Mouse (Mus musculus): ENCODE measurements around the gene Pitpnc1.
A peak's percentile ranks its signal among the peaks of the same experiment; 100 is the strongest.

Gene Pitpnc1

DNA sequence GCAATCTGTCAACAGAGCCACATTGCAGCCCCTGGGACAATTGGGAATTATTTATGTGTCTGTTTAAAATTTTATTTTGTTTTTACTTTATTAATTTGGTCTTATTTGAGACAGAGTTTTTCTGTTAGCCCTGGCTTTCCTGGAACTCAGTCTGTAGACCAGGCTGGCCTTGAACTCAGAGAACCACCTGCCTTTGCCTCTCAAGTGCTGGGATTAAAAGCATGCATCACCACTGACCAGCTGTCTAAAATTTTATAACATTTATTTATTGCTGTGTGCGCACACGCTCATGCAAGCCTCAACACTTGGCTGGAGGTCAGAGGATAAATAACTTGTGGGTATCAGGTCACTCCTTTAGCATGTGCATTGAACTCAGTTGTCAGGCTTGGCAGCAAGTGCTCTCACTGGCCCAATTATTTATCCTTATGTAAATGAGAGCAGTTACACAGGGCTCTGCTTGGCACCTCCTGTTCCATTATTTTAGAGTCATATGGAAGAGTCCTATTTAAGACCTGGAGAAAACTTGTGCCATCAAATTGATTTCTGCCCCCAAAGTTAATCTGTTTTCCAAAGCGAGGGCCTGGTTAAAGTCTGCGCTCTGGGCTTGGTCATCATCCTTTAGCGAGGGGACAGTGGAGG, 237.1 kb downstream of the Pitpnc1 start:
- DNase-seq (ENCODE audit: low spot score), result no peak

DNA sequence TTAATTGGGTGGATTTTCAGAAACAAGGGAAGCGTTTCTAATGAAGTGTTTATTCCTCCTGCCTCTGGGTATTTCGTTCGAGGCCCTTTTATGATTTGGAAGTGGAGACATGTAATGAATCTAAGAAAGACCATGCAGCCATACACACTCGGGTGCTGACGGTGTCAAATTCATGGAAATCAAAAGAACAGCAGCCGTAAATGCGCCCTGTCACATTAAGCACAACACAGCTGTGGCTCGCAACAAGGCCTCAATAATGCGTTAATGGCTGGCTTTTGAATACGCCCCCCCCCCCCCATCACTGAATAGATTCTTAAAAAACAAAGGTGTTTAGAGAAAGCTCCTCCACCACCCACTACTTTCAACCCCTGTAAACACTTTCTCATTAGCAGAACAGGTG, 240.4 kb downstream of the Pitpnc1 start:
- no peak for DNase-seq (ENCODE audit: low spot score)

DNA sequence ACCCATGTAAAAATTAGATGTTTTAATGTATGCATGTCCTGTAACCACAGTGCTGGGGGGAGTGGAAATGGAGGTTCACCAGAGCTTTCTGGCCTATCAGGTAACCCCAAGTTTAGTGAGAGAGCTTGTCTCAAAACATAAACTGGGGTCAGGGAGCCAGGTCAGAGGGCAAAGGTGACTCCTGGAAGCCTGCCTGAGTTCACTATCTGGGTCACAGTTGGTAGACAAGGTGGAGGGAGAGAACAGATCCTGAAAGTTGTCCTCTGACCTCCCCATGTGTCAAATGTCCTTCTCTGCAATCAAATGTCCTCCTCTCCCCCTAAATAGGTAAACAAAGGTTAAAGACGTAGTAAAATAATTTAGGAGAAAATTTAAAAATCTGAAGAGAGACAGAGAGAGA, 244.1 kb downstream of the Pitpnc1 start:
- DNase-seq (ENCODE audit: low spot score), result no peak

DNA sequence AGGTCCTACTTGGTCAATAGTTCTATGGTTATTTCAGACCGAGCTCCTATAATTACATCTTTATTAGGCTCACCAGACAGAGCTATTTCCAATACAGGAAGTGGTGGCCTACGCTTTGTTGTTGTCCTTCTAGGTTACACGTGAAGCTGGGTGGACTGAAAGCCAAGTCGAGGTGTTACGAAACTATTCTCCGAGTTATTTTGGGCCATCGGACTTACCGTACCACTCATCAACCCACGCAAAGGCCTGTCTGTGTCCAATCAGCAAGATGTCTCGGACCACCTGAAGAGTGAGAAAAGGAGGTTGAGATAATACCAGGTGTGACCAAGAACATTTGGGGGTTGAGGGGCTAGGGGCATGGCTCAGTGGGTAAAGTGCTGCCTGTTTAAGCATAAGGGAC, 244.5 kb downstream of the Pitpnc1 start:
- DNase-seq (ENCODE audit: low spot score), result no peak

DNA sequence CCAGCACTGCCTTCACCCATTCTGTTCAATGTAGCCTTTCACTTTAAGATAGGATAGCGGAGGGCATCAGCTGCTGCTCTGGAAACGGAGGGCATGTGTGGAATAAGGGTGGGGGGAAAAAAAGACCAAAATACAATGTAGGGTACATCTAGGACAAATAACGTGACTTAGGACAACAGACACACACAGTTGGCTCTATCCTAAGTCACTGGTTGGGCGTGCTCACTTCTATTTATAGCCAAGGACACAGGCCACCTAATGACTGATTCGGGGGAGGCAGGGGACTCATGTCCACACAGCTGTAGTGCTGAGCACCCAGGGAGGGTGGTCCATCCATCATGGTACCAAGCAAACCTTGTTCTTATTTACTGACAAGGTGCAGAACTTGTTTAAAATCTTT, 245.2 kb downstream of the Pitpnc1 start:
- DNase-seq (ENCODE audit: low spot score), result no peak

DNA sequence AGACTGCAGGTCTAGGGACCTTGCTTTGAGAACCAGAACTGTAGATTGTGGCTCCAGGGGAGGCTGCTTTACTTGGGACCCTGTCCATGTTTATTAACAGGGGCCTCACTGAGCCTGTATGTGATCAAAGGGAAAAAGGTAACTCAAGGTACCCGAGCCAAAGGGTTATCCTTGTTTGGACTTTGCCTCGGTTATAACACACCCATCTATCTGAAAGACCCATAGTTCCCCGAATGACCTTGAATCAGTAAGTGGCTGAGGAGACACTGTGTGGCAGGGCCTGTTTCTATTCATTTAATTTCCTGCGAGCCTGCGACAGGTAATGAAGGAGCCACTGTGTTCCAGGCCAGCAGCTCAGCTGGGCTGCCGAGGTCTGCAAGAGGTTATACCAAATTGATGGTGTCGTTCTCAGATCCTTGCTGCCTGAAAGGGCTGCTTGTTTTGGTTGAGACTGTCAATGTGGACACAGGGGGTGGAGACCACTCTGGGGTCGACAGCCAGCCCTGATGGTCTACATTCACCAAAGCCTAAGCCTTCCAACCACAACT, 246.8 kb downstream of the Pitpnc1 start:
- DNase-seq (ENCODE audit: low spot score), result no peak

DNA sequence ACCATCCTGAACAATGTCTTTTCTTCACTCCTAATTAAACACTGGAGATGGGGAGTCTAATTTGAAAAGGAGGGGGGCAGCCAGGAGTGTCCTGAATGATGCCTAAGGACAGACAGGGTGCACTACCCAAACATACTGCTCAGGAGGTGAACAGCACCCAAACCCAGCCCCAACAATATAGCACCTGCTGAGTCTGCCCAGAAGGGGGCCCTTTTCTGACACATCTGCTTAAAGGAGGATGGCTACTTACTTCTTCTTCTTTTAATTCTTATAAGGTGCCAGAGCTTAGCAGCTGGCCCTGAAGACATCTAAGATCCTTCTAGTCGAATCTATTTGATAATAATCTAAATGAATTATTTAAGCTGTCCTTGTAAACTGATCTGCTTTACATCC, 247.3 kb downstream of the Pitpnc1 start:
- no peak for DNase-seq (ENCODE audit: low spot score)

DNA sequence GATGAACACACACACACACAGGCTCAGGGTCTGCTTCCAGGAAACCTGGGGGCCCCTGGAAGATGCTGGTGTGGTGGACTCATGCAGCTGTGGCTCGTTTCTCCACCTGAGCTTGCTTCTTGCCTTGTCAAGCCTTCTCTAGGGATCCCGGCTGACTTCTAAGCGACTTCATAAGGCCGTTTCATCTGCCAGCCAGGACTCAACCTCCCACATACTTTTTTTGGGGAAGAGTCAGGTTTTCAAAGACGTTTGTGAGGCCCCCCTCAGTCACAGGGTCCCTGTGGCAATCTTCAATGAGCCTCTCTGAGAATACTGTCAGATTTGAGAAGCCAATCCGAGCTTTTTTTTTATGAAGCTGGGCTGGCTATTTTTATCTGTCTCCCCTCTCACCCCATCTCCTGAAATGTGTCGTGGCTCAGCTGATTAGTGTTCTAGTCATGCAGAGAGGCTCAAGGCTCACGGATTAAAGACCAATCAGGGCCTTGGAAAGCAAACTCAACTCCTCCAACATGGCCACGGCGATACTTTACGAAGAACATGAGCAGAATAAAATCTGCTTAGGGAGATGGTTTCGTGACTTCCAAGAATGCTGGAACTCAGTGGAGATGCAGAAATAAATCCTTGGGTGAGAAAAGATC, 247.8 kb downstream of the Pitpnc1 start:
- no peak for DNase-seq (ENCODE audit: low spot score)

DNA sequence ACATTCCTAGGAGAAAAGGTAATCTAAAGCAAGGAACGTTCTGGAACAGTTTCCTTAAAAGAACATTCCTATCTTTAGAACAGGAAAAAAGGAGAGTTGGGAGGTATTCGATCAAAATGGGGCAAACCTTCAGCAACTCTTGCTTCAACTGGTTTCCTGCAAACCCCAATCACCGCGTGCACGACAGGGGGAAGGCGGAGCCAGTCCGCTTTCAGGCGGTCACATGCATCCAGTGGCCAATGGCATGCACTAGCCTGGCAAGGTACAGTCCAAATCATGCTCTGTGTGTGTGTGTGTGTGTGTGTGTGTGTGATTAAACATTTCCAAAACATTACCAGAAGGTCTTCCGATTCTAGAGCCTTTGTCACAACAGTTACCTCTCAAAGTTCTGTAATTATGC, 255.4 kb downstream of the Pitpnc1 start:
- no peak for DNase-seq (ENCODE audit: low spot score)

DNA sequence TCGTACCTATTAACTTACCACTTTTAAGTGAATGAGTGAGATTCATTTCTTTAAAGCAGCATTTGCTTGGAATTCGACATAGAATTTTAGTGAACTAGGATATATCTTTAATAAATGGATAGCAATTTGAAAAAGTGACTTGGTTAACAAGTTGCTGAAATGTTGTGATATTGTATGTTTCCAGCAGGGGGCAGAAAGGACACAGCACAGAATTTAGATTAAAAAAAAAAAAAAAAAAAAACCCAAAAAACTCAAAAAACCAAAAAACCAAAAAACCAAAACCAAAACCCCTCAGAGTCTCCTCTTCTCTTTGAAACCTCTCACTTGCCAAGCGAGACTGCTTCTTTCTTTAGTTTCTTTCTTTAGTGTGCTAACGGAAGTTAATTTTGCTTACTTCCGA, 256.8 kb downstream of the Pitpnc1 start:
- no peak for DNase-seq (ENCODE audit: low spot score)

DNA sequence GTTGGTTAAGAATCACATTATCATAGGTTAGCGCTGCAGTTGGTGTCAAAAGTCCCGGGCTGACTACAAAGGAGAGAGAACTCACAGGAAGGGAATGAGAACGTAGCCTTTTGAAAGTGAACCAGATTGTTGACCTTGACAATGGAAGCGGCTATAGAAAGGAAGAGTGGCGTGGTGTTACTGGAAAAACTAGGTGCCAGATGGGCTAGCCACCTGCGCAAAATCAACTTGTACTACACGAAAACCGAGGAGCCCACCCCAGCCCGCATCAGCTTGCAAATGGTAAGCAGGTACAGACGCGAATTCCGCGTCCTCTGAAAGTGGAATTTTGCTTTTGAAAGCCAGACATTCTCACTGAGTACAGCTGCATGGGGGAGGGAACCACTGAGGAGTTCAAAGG, 260.7 kb downstream of the Pitpnc1 start:
- DNase-seq (ENCODE audit: low spot score), result no peak

DNA sequence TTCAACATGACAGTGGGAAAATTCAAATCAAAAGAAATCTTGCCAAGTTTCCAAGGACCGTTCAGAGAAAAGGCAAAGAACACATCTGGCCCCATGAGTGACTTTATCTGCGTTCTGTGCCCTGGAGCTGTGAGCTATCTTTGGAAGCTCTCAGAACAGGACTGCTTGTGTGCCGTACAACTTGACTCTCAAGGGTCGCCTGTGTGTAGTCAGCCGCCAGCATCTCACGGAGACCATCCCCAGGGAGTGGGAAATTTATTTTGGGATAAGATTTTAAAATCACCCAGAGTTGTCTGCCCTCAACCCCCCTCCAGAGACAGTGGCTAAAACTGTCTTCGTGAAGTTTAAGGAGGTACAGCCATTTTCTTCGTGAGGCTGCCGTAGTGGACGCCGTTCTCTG, 268.7 kb downstream of the Pitpnc1 start:
- DNase-seq (ENCODE audit: low spot score), result no peak

DNA sequence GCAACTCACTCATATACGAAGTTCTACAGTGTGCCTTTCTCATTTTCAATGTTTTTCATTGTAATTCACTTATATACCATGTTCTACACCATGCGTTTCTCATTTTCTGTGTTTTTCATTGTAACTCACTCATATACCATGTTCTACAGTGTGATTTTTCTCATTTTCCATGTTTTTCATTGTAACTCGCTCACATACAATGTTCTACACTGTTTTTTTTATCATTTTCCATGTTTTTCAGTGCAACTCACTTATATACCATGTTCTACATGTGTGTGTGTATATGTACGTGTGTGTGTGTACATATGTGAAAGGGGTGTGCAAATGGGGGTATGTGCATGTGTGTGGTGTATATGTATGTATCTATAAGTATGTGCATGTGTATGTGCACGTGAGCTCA, 271.2 kb downstream of the Pitpnc1 start:
- no peak for DNase-seq (ENCODE audit: low spot score)

DNA sequence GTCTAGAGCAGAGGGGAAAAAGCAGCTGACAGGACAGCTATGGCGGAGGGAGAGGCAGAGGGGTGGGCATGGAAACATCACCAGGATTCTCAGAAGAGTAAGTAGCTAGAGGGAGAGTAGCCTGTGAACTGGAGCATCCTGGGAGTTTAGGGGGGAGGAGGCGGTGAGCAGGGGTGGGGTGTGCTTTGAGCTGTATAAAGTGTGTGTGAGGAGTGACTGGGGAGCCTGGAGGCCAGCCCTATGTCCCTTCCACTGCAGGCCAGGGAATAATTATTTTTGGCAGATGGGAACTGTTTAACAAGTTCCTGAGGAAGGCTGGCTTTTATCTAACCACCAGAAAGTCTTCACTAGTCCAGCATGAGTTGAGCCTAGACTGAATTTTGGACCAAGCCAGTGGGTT, 275.2 kb downstream of the Pitpnc1 start:
- no peak for DNase-seq (ENCODE audit: low spot score)

DNA sequence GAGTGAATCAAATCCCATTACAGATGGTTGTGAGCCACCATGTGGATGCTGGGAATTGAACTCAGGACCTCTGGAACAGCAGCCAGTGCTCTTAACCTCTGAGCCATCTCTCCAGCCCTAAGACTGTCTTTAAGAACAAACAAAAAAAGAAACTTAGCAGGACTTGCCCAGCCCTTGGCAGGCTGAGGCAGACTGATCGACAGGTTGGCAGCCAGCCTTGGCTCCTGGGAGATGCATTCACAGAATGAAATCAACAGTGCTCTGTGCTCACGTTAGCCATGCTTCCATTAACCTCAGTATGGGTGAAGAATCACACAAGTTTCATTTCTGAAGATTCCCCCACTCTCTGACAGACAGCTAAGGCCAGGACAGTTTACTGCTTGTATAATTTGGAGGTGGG, 280.1 kb downstream of the Pitpnc1 start:
- no peak for DNase-seq (ENCODE audit: low spot score)

DNA sequence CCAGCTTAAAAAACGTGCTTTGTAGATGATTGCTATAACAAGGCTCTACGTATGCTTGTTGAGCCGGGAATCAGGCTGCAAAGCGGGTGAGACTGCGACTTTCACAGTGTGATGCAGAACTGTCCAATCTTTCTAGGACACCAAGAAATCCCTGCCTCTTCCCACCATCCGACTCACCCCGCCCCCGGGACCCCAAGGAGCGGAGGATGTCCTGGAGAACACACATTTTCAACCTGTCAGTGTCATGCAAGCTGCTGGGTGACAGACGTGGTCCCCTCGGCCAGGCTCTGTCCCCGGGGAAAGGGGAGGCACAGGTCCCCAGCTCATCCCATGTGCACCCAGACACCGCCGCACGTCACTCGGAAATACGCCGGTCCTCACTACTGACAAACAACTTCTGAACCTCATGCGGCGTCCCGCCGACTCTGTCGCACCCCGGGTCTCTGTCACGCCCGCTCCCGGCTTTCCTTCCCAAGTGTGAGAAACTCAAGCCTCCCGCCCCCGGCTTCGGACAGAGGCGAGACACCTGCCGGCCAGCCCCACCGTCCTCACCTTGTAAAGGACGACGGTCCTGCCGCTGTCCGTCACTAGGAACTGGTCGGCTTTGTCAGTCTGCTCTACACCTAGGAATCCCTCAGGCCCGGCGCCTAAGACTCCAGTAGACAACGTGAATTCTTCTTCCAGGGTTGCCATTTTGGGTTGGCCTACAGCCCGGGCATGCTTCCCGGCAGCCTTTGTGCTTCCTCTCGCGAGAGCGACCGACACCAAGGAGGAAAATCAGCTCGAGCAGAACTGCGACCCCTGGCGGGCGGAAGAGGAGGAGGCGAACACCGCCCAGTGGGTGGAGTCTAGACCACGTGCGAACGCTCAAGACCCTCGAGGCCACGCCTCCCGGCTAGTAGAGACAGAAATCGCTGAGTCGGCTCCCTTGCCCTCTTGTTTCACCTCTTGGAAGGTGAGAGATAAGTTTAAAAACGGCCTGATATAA, 281.6 kb downstream of the Pitpnc1 start, which contains the start of gene Nol11:
Gene Nol11 (minus strand): TSS at position 817 of the 988 bp plus-strand sequence.
- peak; percentile 97 for DNase-seq (ENCODE audit: low spot score)

DNA sequence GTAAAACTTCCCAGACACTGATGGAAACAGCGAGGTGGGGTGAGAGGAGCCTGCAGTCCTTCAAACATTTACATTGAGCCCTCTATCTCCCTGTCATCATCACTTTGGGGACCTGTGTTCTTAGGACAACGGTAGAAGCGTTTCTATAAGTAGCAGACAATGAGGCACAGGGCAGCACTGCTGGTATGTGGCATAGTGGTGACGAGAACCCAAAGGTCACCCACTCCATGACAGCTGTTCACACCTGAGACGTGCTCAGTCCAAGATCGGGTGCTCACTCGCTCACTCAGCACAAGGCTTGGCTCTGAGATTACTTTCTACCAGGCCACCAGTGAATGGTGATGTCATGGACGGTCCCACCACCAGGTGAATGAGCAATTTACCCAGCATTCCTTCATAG, 286.7 kb downstream of the Pitpnc1 start:
- DNase-seq (ENCODE audit: low spot score), result no peak

DNA sequence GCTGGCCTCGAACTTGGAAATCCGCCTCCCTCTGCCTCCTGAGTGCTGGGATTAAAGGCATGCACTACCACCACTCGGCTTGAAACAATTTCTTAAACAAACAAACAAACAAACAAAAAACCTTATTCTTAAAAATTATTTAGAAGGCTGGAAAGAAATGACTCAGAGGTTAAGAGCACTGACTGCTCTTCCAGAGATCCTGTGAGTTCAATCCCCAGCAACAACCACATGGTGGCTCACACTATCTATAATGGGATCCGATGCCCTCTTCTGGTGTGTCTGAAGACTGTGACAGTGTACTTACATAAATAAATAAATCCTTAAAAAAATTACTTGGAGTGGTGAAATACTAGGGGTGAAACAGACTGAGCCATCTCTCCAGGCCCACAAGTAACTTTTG, 309.3 kb downstream of the Pitpnc1 start:
- DNase-seq (ENCODE audit: low spot score), result no peak

DNA sequence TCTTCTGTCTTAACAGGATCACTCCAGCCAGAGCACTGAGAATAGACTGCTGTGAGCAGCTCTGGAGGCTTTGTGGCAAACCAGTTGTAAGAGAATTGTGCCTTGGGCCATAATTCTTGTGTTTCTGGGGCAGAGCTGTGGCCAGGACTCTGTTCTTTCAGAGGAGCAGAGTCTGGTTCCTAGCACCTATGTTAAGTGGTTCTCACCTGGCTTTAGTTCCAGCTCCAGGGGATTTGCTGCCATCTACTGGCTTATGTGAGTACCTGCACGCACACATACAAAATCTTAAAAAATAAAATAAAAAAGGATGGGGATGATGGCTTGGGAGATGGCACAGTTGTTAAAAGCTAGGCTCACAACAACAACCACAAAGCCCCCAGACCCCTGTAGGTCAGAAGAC, 311.5 kb downstream of the Pitpnc1 start:
- no peak for DNase-seq (ENCODE audit: low spot score)
